Mouse (Mus musculus): ENCODE measurements around the gene Rsbn1l.

The Rsbn1l gene

DNA sequence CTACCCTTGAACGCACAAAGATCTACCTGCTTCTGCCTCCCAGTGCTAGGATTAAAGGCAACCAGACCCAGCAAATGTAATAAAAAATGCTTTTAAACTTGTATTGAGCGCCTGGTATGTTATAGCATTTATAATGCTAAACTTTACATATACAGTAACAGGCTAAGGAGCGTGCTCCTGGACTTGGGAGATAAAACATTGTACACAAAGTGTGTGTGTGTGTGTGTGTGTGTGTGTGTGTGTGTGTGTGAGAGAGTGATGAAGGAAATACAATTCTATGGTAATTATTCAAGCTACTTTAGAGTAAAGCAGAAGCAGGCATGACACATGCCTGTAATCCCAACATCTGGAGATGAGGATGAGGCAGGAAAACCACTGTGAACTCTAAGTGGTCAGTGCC, at the start of gene Rsbn1l:
Rsbn1l (minus strand) TSS at position 101 of the 400 bp plus-strand sequence.
- no peak for DNase-seq

DNA sequence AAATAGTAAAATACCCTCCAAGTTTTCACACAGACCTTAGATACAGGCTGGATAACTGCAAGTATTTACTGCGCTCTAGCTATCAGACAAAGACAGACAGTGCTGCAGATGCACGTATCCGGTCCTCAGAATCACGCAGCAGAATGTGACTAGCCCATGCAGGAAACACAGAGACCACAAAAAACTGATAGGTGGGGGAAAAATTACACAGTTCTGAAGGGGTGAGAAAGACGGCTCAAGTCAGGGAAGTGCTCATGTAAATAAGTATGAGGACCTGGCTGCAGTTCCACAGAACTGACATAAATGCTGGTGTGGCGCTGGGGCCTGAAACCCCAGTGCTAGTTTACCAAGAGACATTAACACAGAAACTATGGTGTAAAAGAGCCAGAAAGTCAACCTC, 46.5 kb upstream of the Rsbn1l start:
- no peak for DNase-seq

DNA sequence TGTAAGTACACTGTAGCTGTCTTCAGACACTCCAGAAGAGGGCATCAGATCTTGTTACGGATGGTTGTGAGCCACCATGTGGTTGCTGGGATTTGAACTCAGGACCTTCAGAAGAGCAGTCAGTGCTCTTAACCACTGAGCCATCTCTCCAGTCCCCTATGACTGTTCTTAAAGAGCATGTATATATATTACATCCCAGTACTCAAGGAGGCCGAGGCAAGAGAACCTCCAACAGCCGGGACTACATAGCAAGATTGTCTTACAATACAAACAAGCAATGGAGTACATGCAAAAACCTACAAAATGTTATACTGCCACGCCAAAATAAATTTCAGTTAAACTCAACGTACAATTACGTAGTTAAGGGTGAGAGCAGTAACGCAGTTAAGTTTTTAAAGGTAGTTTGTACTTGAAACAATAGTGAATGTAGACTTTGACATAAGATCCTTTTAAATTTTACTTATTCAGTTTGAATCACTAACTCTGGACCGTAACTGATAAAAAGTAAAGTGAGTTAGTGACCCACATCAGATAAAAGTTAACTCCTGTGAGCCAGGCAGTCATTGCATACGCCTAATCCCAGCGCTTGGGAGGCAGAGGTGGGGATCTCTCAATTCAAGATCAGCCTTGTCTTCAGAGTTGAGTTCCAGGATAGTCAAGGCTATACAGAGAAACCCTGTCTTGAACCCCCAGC, 45.6 kb upstream of the Rsbn1l start:
- no peak for DNase-seq

DNA sequence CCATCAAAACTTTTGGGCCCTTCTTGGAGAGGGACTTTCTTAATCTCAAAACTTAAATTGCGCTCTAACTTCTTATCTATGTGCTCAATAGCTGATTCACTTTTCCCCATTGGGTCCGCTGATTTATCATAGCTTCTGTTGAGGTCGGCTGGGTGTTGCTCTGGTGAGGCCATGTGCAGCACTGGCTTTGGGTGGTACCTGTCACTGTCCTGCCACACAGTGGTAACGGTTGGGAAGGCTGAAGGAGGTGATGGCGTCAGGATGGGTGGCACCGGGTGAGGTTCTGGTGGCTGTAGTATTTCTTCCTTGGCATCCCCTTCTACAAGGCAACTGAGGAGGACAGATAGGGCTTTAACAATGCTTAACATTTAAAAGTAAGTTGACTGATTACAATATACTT, 42.2 kb upstream of the Rsbn1l start:
- DNase-seq, result no peak

DNA sequence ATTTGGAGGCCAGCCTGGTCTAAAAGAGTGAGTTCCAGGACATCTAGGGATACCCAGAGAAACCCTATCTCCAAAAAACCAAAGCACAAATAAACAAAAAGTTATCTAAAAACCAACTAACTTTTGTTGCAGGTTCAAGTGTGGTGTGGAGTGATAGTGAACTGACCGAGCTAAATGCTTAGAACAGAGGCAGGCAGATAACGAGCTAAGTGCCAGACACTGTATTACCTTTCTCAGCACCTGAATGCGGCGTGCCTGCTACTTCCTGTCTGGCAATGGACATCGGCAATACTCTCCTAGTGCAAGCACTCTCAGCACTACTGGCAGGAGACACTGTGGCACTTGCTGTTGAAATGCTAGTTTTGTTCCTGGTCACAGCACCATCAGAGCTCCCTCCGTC, 41.4 kb upstream of the Rsbn1l start:
- no peak for DNase-seq

DNA sequence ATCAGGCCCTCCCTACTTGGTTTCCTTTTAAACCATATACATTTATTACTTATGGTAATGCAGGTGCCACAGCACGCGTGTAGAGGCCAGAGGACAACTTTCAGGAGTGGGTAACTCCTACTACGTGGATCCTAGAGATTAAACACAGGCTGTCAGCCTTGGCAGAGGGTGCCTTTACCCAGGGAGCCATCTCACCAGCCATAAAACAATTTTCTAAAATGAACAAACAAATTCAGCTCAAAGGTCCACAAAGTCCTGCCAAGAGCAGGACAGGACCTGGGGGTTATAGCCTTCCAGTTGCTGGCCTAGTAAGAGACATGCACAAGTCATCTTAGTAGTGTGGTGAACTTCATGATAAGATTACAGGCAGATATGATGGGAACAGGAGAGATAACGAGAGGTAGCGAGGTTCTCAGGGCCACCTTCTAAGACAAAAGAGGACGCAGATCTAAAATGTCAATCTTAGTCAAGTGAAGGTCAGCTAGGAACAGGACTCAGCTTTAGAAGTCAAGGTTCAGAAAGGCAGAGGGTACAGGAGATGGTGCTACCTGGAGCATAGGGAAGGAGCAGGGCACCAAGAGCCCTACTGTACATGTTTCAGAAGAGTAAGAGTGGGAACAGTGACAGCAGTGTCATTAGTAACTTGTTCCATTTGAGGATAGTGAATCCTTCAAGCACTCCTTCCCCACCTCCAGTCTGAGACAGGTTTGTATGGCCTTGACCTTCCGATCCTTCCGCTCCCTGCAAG, 34.0 kb upstream of the Rsbn1l start:
- DNase-seq, result no peak

DNA sequence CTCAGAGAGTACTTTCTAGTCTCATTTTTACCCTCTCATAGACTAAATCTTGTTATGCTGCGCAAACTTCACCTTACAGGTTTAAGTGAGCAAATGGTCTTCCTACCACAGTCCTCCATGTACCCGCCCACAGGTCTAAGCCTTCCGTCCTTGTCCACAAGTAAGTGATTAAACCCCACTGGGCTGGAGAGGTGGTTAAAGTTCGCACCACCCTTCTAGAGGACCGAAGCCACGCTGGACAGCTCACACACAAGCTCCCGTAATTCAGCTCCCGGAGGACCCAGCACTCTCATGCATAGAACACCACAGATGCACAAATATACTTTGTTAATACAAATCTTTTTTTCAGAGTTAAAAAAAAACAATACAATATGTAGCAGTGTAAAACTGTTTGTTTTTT, 30.1 kb upstream of the Rsbn1l start:
- DNase-seq, result no peak

DNA sequence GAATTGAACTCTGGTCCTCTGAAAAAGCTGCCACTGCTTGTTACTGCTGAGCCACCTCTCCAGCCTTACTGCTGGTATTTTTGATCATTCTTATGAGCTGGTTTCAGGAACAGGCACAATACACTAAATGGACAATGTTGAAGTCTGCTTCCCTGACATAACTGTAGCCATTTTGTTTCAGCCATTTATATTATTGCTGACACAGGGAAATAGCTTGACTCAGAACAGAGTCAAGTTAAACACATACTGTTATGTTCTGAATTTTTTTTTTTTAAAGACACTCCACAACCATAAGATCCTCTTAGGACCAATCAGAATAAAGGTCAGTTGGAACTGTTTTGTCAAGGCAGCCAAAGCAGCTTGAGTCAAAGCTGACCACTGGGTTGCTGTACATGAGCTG, 27.3 kb upstream of the Rsbn1l start:
- no peak for DNase-seq

DNA sequence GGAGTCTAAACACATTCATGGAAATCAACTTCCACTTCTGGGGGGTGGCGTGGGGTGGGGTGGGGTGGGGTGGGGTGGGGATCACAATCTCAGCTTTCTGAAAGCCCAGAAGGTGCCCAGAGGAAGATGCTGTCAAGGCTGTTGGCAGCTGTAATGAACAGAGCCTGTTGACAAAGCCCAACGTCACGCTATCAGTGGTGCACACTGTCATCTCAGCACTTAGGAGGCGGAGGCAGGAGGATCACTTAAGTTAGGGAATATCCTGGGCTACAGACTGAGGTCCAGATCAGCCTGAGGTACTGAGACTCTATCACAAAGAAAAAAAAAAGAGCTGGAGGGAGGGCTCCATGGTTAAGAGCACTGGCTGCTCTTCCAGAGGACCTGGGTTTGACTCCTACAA, 18.5 kb upstream of the Rsbn1l start:
- no peak for DNase-seq

DNA sequence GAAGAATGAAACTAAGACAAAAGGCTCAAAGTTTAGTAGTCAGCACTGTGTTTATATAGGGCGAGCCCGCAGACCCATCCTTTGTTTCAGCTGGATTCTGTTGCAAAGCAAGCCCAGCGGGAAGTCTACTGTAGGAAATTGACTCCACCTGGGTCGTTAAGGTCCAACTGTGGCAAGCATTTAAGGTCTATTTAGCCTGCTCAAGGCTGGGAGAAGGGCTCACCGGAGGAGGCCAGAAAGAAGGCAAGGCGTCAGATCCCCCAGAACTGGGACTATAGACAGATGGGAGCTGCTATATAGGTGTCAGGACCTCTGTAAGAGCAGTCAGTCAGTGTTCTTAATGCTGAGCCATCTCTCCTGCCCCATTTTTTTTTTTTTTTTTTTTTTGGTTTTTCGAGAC, 17.8 kb upstream of the Rsbn1l start:
- no peak for DNase-seq

DNA sequence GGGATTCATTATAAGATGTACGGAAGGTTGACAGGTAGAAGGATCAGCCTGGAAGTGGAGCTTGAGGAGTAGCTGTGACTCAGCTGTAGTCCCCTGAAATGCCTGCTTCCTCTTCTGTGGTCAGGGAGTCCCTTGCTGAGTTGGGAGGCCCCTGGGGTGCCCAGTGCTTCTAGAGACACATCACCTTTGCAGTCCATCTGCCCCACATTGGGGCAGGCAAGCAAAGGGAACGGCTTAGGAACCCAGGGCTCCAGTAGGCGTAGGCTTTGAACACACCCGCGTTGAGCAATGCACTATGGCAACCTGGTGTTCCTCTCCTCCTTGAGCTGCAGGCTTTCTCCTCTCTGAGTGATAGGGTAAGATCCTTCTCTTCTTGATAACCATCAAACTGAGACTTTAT, 16.9 kb upstream of the Rsbn1l start:
- no peak for DNase-seq

DNA sequence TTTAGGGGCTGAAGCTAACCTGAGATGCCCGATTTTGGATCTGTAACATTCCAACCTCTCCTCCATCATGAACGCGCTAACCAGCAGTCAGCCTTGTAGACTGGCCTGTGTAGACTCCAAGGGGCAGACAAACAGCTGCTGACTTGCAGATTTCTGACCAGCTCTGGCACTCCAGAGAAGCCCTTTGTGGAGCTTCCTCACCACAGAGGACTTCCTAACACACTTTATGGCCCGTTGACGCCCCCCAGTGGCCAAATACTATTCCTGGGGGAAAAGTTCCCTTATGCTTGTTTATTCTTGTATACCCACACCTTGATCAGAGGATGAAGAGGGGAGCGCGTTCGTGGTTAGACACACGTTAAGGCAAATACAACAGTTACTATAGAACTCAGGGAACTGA, 12.8 kb upstream of the Rsbn1l start:
- DNase-seq, result no peak

DNA sequence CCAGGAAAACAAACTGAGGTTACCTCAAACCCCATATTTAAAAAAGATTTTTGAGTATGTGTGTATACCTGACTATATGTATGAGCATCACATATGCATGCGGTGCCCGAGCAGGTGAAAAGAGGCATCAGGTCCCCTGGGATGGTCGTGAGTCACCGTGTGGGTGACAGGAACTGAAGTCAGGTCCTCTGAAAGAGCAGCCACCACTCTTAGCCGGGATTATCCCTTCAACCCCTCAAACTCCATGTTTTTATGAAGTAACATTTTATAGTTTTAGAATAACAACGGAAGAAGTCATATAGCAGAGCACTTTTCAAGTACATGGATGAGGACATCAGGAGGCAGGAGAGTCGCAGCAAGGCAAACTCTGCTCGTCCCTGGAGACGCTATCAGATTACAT, 12.3 kb upstream of the Rsbn1l start:
- DNase-seq, result no peak

DNA sequence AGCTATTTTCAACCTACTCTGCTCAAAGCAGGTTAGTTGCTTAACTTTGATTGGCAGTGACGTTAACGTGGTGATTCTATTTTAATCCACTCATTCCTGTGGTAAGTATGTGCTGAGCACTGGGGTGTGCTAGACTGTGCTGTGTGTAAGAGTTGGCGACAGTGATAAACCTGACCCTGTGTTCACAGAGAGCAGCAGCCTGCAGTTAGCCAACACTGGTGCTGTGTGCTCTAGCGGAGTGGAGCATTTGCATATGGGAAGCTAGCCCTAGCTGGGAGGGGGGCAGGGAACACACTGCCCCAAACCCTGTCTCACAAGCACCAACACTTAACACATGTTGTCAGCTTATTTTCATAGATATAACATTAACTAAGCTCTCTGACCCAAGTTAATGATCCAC, 11.7 kb upstream of the Rsbn1l start:
- DNase-seq, result no peak

DNA sequence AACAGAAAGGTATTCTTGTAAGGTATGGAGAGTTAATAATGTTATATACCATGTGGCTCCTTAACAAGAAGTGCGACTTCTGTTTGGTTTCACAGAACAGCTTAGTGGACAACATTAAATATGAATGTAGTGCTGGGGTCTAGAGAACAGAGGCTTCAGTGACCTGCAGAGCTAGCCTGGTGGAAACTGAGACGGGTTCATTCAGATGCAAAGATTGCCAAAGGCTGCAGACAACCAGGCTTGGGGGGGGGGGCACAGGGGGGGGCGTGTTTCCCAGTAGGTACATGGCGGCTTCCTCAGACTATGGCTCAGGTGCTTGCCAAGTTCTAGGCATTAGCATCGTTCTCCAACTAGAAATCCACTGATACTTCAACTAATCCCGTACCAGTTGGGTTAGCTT, 8.2 kb upstream of the Rsbn1l start:
- no peak for DNase-seq

DNA sequence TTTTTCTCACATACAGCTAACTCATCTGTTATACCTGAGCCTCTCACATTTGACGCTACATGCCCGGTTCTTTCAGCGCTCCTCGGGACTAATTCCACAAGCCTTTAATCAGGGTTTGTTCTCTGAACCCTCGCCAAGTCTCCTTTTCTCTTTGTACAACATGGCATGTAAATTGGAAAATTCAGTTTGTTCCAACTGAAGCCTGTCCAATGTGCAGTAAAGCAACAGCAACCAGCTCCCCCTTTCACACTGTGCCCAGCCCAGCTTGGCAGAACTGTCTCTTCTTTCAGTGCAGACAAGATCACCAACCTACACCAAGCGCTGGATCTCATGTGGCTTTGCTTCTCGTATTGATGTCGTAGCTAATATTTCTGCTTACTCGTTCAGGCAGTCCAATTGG, 7.1 kb upstream of the Rsbn1l start:
- DNase-seq, result no peak

DNA sequence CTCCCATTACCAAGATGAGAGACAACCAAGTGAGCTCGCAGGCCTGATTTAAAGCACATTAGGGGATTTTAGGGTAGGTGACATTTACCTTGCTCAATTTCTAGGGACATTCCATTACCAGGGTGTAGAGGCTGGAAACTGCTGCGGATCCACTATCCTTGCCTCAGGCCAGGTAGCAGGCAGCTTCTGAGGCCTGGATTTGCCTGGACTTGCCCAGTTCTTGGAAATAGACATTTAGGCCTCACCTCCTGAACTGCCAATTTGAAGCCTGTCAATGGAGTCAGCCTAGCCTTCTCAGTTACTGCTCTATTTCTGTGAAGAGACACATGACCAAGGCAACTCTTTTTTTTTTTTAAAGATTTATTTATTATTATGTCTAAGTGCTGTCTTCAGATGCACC, 4.7 kb upstream of the Rsbn1l start:
- no peak for DNase-seq

DNA sequence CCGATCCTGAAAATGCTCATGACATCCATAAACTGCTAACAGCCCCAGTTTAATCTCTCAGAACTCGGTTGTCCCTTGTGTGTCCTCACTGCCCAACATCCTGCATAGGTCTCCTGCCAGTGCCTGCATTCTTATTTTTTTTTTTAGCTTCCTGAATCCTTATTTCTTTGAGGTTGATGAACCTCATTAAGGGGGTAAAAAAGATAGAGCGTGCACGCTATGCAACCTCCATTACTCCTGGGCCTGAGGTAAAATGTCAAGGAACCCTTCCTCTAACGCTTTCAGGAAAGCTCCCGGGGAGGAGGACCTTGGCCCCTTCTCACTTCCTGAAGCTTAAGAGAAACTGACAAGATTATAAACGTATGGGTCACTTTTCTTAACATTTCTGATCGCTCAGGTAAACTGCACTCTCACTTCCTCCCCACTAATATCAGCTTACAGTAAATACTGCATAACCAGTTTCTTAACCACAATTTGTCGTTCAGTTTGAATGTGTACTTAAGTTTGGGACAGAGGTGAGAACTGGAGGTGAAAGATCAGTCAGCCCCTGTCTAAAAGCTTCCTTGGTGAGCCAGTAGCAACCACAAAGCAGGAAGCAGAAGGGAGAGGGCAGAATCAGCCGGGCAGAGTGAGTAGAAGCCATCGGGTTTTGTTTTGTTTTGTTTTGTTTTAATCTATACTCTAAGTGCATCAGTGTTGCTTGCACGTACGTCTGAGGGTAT, 923 bp downstream of the Rsbn1l start:
- DNase-seq, result no peak

DNA sequence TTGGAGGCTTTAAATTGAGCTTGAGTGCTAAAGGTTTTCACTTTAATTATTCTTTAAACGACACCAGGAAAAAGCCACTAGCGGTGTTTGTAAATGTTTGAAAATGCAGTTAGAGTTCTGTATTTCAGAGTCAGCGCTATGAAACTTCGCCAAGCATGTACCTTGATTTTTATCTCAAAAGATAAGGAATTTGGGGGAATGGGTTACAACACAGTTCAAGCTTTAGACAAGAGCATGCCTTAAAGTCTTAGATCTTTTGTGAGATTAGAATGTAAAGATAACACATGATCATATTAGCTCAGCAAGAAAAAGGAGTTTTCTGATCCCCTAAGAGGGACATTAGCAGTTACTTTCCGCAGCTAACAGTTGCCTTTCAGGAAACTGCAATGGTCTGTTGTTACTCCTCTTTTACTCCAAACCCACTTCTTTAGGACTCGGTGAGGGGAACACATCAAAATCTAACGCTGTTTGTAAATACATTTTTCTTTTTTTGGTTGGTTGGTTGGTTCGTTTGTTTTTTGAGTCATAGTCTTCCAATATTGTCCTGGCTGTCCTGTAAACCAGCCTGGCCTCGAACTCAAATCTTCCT, 3.8 kb downstream of the Rsbn1l start:
- DNase-seq, result no peak

DNA sequence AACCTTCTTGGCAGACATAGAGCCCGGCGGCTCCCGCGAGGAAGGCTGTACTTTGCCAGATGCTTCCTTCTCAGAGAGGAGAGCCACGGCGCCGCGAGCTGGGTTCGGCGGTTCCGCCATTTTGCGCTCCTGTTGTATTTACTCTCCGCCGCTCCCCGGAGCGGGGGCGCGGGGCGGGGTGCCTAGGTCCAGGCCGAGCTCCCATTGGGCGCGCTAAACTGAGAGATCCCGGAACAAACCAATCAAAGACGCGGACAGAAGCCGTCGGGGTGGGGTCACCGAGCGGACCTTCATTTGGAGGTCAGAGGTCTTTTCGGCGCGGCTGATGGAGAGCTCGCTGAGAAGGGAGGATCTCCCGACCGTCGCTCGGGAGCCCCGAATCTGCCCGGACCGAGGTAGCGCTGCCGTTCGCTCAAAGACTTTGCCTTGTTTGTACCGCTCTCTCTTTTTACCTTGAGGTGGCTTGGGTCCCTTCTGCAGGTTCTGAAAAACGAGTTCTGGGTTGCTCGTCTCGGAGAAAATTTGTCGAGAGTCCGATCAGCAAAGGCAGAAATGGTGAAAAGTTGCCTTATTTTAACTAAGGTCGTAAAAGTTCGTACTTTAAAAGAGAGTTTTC, 4.4 kb downstream of the Rsbn1l start:
- peak; percentile 98 for DNase-seq

DNA sequence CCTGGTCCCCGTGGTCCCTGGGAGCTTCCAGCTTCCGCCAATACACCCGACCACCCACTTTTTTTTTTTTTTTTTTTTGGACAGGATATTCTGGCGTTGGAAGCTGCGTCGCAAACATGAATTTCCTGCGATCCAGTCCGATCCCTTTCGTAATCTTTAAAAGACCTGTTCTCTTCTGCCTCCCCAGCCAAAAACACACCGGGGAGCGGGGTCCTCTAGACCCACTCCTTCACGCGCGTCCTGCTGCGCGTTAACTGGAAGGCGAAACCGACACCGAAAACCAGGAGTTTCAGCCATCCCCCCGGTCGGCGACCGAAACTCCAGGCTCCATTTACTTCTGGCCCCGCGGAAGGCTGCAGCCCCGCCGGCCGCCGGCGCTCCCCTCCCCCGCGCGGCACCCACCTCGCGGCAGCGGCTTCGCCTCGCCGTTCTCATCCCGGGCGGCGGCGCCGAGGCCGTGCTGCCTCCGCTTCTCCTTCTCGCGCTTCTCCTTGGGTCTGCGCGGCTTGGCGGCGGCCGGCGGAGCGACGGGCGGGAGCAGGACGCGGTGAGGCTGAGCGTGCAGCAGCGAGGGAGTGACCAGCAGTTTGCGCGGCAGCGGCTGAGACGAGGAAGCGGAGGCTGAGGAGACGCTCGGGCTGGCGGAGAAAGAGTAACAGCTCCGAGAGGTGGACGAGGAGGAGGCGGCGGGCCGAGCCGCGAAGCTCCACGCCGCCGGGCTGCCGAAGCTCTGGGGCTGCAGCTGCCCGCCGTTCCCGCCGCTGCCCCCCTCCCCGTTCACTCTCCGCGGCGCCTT, 5.1 kb downstream of the Rsbn1l start:
- DNase-seq, result no peak

DNA sequence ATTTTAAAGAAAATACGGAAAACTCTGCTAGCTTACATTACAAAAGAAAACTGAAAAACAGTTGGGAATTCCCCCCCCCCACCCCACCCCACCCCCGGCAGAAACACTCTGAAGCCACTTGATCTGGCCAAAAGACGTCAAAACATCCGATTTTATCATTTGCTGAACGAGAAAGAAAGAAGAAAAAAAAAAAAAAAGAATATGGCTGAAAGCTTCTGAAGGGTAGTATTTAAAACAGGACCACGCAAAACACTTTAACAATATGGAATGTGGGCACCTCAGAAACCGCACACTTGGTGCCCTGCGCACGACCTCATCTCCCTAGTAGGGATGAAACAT, 5.7 kb downstream of the Rsbn1l start:
- DNase-seq, result no peak

DNA sequence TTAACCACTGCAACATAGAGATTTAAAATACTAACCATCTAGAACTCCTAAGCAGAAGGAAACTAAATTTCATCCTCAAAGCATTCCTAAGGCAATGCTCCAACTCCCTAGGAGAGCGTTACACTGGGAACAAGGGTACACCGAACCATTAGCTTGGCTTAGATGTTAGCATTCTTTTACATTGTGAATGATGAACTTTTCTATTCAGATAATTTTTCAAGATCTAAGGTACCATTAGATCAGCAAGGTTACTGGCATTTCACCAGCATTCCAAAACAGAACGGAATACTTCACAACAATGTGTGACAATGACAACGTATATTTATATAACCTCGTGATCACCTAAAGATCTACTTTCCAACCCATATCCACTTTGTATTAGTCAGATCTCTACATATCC, 6.1 kb downstream of the Rsbn1l start:
- DNase-seq, result no peak
